In the genomic region with DNA sequence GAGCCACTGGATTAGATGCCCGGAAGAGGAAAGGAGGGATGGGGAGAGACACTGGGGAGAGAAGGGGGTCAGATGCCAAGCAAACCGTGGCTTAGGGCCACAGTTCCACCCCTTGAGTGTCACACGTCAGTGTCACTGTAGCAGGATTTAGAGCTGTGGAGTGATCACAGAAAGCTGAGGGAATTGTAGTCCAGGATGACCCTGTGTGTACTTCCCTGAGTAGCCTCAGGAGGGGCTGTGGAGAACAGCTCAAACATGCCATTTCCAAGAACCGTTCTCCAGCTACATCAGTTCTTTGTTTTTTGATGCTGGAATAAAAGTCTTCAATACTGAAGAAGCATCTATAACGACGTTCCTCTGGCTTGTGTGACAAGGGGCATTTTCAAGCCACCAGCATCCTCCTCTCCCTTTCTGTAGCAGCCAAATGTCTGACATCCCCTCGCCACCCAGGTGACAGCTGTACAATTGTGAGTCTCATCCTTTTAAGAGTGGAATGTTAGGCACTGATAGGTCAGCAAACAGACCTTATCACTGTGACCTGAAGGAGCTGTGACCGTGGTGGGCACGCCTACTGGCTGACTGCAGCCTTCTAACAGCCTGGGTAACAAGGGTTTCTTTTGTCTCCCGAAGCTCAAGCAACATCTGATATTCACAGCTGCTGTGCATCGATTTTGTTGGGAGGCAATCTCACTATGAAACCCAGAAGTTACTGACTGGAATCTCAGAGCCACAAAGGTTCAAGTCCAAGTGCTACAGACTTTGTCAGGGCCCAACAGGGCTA, we compare ENCODE assay signal across 17 mouse cellular contexts. TPM values are rescaled to one million over a fixed set of nuclear protein-coding genes. Genes with fewer than 3 reads are reported as not detected.
A peak's percentile ranks its signal among the peaks of the same experiment; 100 is the strongest.
DNase-seq lines count a peak whose midpoint lies in the region; ATAC-seq and TF ChIP-seq lines count a peak whose summit lies in the region.
"Had no signal": no experiment of that assay in that cellular context is flagged by ENCODE, and none has a peak within 500 bp of the region (broad histone marks: within the 10 kb centered on the region; RNA-seq: fewer than 3 reads in every experiment).

No protein-coding gene starts in this region.

- WGBS in hindbrain, embryonic 14.5 days = 40% methylated on average over 11 of the region's 11 CpGs

- H3K27ac ChIP-seq in layer of hippocampus, adult 2 months = no peak overlapping the region
- no peak overlapping the region for H3K27ac ChIP-seq in hindbrain, embryonic 14.5 days
- H3K27ac ChIP-seq: forebrain, embryonic 13.5 days; liver, embryonic 14.5 days had no signal

- H3K9ac ChIP-seq in hindbrain, embryonic 14.5 days = no peak overlapping the region
- H3K9ac ChIP-seq: forebrain, embryonic 13.5 days; liver, embryonic 14.5 days had no signal

- ATAC-seq in hindbrain, embryonic 14.5 days (ENCODE audit: low FRiP score) = 0 out of 2 replicates have a peak, but pooled peaks have one; percentile 34
- no peak for ATAC-seq in megakaryocyte-erythroid progenitor cell, adult 5-6 weeks (replicated peaks; ENCODE audit: low FRiP score, low TSS enrichment, poor library complexity, severe bottlenecking)
- ATAC-seq: forebrain, embryonic 13.5 days; Patski had no signal

- no peaks in the 10 kb centered on the region for H3K9me3 ChIP-seq in hindbrain, embryonic 14.5 days (ENCODE audit: control insufficient read depth, low read length)

- no peak for DNase-seq in layer of hippocampus, adult 2 months (ENCODE audit: low spot score in 2 of 2)
- DNase-seq in layer of hippocampus, postnatal 36 days = no peak
- DNase-seq in Muller cell, postnatal 12 days (ENCODE audit: inconsistent ontology term) = peak; percentile 4
- DNase-seq in ZHBTc4 (ENCODE audit: low read depth, low spot score) = peak; percentile 12
- peak; percentile 32 for DNase-seq in hindbrain, embryonic 14.5 days (ENCODE audit: low spot score)
- no peak for DNase-seq in spleen, postnatal 36 days (ENCODE audit: low spot score in 2 of 2)
- DNase-seq in layer of hippocampus, adult 18-20 months (ENCODE audit: low spot score in 2 of 2) = no peak
- DNase-seq: adrenal gland, postnatal 14 days; gastrocnemius, postnatal 10 days; kidney, adult 2 months; thymus, adult 18-20 months had no signal

- H3K27me3 ChIP-seq in hindbrain, embryonic 14.5 days (ENCODE audit: control insufficient read depth, insufficient read depth, low read length) = no peaks in the 10 kb centered on the region
- H3K27me3 ChIP-seq: CH12.LX; forebrain, embryonic 13.5 days; megakaryocyte, embryonic 14.5 days had no signal

- H3K4me1 ChIP-seq in hindbrain, embryonic 14.5 days (replicated peaks; ENCODE audit: control insufficient read depth, insufficient read depth, low read length) = 0 out of 2 replicates have a peak, but pooled peaks cover 7% of the 10 kb centered on the region
- H3K4me1 ChIP-seq: megakaryocyte, embryonic 14.5 days had no signal

- no peak overlapping the region for H3K4me3 ChIP-seq in layer of hippocampus, adult 2 months
- H3K4me3 ChIP-seq in hindbrain, embryonic 14.5 days (replicated peaks; ENCODE audit: low read length) = no peak overlapping the region
- H3K4me3 ChIP-seq: forebrain, embryonic 13.5 days; megakaryocyte, embryonic 14.5 days had no signal

- H3K36me3 ChIP-seq in hindbrain, embryonic 14.5 days (replicated peaks; ENCODE audit: control insufficient read depth, insufficient read depth) = no peaks in the 10 kb centered on the region

- H3K4me2 ChIP-seq in hindbrain, embryonic 14.5 days (replicated peaks) = no peak overlapping the region
- H3K4me2 ChIP-seq: forebrain, embryonic 13.5 days had no signal

- peak; percentile 48 for TF ChIP-seq CTCF in layer of hippocampus, adult 2 months (conservative IDR thresholded peaks at IDR 0.05)

RNA-seq across cellular contexts. Expression of a gene that starts 39.9 kb away (rescaled TPM):
- total RNA-seq in layer of hippocampus, adult 2 months (2021) = 10 to 100 TPM; 29.4 to 34.5 TPM
- total RNA-seq in layer of hippocampus, postnatal 36 days (2021) = 10 to 100 TPM; 28.4 to 35.2 TPM
- 15.8 and 18.2 TPM in 2 replicates for polyA plus RNA-seq in hindbrain, embryonic 14.5 days (2014; fragmentation: Nextera tagmentation; extraction: Ambion mirVana)
- 10 to 100 TPM; 24.1 to 28.5 TPM for total RNA-seq in layer of hippocampus, adult 18-20 months (2021)
- total RNA-seq in megakaryocyte-erythroid progenitor cell, adult 5-6 weeks (2014; fragmentation: Nextera tagmentation) = not detected in 2 replicates
- not detected in 2 replicates for total RNA-seq in megakaryocyte-erythroid progenitor cell, adult 5-6 weeks (2017)
- total RNA-seq: CH12.LX had no signal

Comparison
In these comparisons a context has a peak if more than half of its experiments do, and no peak if none do; other contexts are left out.
1. DNase-seq: peak in Muller cell, postnatal 12 days (single experiment), ZHBTc4 (single experiment) and hindbrain, embryonic 14.5 days (single experiment); none in layer of hippocampus, adult 2 months (0 of 2), layer of hippocampus, postnatal 36 days (0 of 2), spleen, postnatal 36 days (0 of 2) and layer of hippocampus, adult 18-20 months (0 of 2).
2. RNA of a gene that starts 39.9 kb away (total RNA-seq): 28.4 to 35.2 TPM in layer of hippocampus, postnatal 36 days, 29.4 to 34.5 TPM in layer of hippocampus, adult 2 months and 24.1 to 28.5 TPM in layer of hippocampus, adult 18-20 months; not detected in megakaryocyte-erythroid progenitor cell, adult 5-6 weeks; every median in the first group is over 10 times any median in the second.